Mouse (Mus musculus) stomach, postnatal 0 days (tissue): Measurements from ENCODE around the gene Fars2.

Experiments used
- CTCF ChIP-seq: IDR thresholded peaks from 2 replicates; pipeline ENCODE4 v1.5.1; 2016; ENCODE audit warnings: antibody characterized with exemption, low read depth, mild to moderate bottlenecking, moderate library complexity
- EP300 ChIP-seq: optimal IDR thresholded peaks from 2 replicates; pipeline ENCODE3; 2016; ENCODE audit warnings: antibody characterized with exemption

DNA sequence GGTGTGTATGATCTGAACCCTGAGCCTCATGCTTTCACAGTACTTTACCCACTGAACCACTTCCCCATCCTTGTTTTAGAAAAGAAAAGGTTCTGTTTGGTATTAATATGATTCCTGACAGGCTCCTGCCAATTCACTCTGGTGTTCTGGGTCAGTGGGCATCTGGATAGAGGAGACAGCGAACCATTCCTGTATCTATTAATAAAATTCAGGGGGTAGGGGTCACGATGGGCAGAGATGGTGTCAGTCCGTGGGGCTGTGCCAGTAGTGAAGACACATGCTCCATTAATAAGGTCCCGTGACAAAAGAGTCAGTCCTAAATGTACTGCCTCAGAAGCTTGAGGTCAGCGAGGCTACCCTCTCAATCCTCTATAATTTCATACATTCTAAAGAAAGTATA, 4.0 kb upstream of the Fars2 start:
- TF ChIP-seq CTCF: no peak
- TF ChIP-seq EP300: no peak
